Mouse (Mus musculus) Patski (cell line): ENCODE measurements around the gene 3100002H09Rik. TPM values are rescaled to one million over a fixed set of nuclear protein-coding genes. Genes with fewer than 3 reads are reported as not detected.

Experiments used
- ATAC-seq: fragments of 100-300 bp; one replicate; pipeline ENCODE4 v1.8.0; 2021
- CTCF ChIA-PET: fragments of 350-600 bp; sonication (Branson Sonifier 250); formaldehyde crosslinking; loops from one replicate; lab custom pipeline; 2022; ENCODE audit warnings: inconsistent platforms; lab: Charles Lee
- POLR2A ChIA-PET: fragments of 350-600 bp; sonication (Branson Sonifier 250); formaldehyde crosslinking; loops from one replicate; lab custom pipeline; 2022; ENCODE audit warnings: antibody characterized with exemption, inconsistent platforms; lab: Charles Lee
- DNase-seq: peaks from one replicate; pipeline ENCODE4 v3.0.0-alpha.2; 2011; ENCODE audit warnings: low read depth, low spot score
- H3K27me3 ChIP-seq: fragments of 371-371 bp; one replicate; pipeline ENCODE4 v1.5.1; 2021
- CTCF ChIP-seq: fragments of 100-300 bp; IDR thresholded peaks from one replicate; pipeline ENCODE4 v1.5.1; 2021
- in situ Hi-C: fragments of 300-500 bp; cut with MboI; formaldehyde crosslinking; loops from 3 replicates; pipeline ENCODE4 v1.11.1; 2018; ENCODE audit warnings: low pct_unique_long_range_greater_than_20kb, mixed read lengths
- polyA plus RNA-seq: library from polyadenylated mRNA; unstranded; gene quantifications from one replicate; pipeline ENCODE4 v1.2.3, GENCODE M21; 2021

The 3100002H09Rik gene
- polyA plus RNA-seq, result not detected

- no peak for TF ChIP-seq CTCF
Observed at GRCm38 (mm10) chr4:124610703-124611102, at the start of gene 3100002H09Rik. Gene 3100002H09Rik (minus strand): TSS chr4:124610803.

GRCm38 (mm10) chr4:124659251-124660217 is 48.9 kb upstream of the 3100002H09Rik start:
- in situ Hi-C loops, result loop anchor here (5.0 kb wide), 1 partner anchor 517 kb away; no protein-coding TSS in a partner anchor
- peaks cover 24% of the 10 kb centered on the region for H3K27me3 ChIP-seq
- ATAC-seq (no peak), DNase-seq (no peak)
- POLR2A ChIA-PET, result interaction anchor here (0.6 to 0.7 kb wide), 4 partner anchors 16 to 701 kb away, joined by 3 to 4 read pairs (median 4); no protein-coding TSS in a partner anchor
- CTCF ChIA-PET, result no interaction called here
- no peak for TF ChIP-seq CTCF

More at GRCm38 (mm10) chr4:124610703-124611102, at the start of gene 3100002H09Rik:
- DNase-seq, result no peak
- H3K27me3 ChIP-seq, result peaks cover 4% of the 10 kb centered on the region
- ChIA-PET CTCF (no interaction called here), POLR2A (no interaction called here)
- in situ Hi-C loops, result no loop called here
- ATAC-seq, result no peak

DNA sequence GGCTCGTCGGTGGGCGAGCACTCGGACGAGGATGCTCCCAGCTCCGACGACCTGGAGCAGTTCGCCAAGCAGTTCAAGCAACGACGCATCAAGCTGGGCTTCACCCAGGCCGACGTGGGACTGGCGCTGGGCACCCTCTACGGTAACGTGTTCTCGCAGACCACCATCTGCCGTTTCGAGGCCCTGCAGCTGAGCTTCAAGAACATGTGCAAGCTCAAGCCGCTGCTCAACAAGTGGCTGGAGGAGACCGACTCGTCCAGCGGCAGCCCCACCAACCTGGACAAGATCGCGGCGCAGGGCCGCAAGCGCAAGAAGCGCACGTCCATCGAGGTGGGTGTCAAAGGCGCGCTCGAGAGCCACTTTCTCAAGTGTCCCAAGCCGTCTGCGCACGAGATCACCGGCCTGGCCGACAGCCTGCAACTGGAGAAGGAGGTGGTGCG is 47.8 kb upstream of the 3100002H09Rik start:
- DNase-seq (no peak), ATAC-seq (no peak)
- CTCF ChIA-PET, result no interaction called here
- in situ Hi-C loops, result loop anchor here (5.0 kb wide), 1 partner anchor 516 kb away; no protein-coding TSS in a partner anchor
- POLR2A ChIA-PET, result no interaction called here
- no peak for TF ChIP-seq CTCF
- H3K27me3 ChIP-seq, result peaks cover 24% of the 10 kb centered on the region

DNA sequence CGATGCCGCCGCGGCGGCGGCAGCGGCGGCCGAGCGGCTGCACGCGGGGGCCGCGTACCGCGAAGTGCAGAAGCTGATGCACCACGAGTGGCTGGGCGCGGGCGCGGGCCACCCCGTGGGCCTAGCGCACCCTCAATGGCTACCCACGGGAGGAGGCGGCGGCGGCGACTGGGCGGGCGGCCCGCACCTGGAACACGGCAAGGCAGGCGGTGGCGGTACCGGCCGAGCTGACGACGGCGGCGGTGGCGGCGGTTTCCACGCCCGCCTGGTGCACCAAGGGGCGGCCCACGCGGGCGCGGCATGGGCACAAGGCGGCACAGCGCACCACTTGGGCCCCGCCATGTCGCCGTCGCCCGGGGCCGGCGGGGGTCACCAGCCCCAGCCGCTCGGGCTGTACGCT is 47.2 kb upstream of the 3100002H09Rik start:
- ChIA-PET CTCF (no interaction called here), POLR2A (no interaction called here)
- no peak for TF ChIP-seq CTCF
- peaks cover 24% of the 10 kb centered on the region for H3K27me3 ChIP-seq
- ATAC-seq (peak; percentile 2), DNase-seq (no peak)
- in situ Hi-C loops, result loop anchor here (5.0 kb wide), 1 partner anchor 515 kb away; no protein-coding TSS in a partner anchor

DNA sequence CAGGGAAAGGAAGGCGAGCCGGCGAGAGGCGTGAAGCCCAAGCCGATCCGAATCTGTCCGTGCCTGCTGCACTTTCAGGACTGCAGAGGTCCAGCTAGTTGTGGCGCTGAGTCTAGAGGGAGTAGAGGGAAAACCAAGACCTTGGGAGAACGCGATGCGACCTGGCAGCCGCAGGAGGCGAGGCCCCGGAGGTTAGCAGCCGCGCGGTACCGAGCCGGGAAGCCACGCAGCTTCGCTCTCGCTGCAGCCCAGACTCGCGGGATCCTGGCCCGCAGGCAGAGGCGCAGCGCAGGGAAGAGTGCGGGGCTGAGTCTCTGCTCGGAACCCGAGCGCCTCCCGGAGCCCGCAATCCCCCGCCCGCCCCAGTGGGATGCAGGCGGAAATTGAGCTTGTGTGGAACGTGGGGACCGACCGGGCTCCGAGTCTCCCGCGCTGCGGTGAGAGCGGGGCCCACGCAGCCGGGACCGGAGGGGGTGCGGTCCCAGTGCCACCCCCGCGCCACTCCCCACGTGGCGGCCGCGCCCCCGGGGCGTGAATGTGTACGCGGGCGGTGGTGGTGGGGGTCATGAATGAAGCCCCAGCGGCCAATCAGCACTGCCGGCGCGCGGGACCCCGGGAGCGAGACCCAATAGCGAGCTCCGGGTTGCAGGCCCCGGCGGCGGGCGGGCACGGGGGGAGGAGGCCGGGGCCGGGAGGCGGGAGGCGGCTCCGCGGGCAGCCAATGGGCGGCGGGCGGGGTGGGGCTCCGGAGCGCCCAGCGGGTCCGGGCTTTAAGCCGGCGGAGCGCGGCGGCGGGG is 46.4 kb upstream of the 3100002H09Rik start:
- H3K27me3 ChIP-seq, result peaks cover 24% of the 10 kb centered on the region
- ChIA-PET CTCF (no interaction called here), POLR2A (no interaction called here)
- ATAC-seq, result peak; percentile 70
- in situ Hi-C loops, result loop anchor here (5.0 kb wide), 1 partner anchor 515 kb away; no protein-coding TSS in a partner anchor
- no peak for DNase-seq
- no peak for TF ChIP-seq CTCF

DNA sequence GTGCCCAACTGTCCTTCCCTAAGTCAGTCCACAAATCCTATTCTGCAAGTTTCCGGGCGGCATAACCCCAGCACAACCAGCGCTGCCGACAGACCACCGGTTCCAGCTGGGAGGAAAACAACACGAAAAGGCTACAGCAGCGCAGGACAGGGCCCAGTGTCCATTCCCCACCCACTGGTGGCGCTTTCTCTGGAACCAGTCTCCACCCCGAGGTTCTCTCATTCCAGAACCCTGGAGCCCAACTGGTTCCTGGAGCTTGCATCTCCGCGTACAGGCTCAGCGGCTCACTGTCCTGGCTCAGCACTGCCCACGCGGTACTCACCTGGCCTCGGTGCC is 45.9 kb upstream of the 3100002H09Rik start, which contains the start of gene Pou3f1:
TSS of gene Pou3f1 (plus strand) at position 290 of the 336 bp plus-strand sequence.
- ATAC-seq (no peak), DNase-seq (no peak)
- in situ Hi-C loops, result loop anchor here (5.0 kb wide), 1 partner anchor 514 kb away; no protein-coding TSS in a partner anchor
- peaks cover 24% of the 10 kb centered on the region for H3K27me3 ChIP-seq
- ChIA-PET CTCF (no interaction called here), POLR2A (no interaction called here)
- TF ChIP-seq CTCF, result no peak

GRCm38 (mm10) chr4:124652886-124653285 is 42.3 kb upstream of the 3100002H09Rik start:
- POLR2A ChIA-PET, result no interaction called here
- no peak for TF ChIP-seq CTCF
- H3K27me3 ChIP-seq, result peaks cover 6% of the 10 kb centered on the region
- peak; percentile 58 for DNase-seq
- CTCF ChIA-PET, result interaction anchor here (0.8 kb wide), 1 partner anchor 30 kb away, joined by 3 read pairs; no protein-coding TSS in a partner anchor
- in situ Hi-C loops, result loop anchor here (5.0 kb wide), 1 partner anchor 81 kb away; no protein-coding TSS in a partner anchor
- ATAC-seq, result peak; percentile 66

GRCm38 (mm10) chr4:124647909-124648308 is 37.3 kb upstream of the 3100002H09Rik start:
- in situ Hi-C loops, result no loop called here
- ChIA-PET POLR2A (no interaction called here), CTCF (no interaction called here)
- TF ChIP-seq CTCF, result no peak
- DNase-seq (no peak), ATAC-seq (no peak)
- H3K27me3 ChIP-seq, result no peaks in the 10 kb centered on the region

DNA sequence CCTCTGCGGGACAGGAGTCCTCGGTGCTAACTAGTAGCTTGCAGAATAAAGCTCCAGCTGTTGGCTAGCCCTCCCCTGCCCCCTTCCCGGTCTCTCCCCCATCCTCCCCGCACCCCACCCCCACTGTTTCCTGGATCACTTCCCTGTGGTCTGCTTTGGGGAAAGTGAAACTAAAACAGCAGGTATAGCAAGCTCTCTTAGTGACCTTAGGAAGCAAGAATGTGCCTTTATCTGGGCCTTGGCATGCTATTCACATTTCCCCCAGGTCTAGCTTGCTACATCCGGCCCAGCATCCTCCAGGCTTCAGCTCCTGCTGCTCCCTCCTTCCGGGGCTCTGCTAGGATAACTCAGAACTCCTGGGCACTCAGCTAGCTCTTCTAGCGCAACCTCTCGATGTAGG is 36.0 kb upstream of the 3100002H09Rik start:
- DNase-seq, result no peak
- CTCF ChIA-PET, result interaction anchor here (1.0 kb wide), 1 partner anchor 16 kb away, joined by 3 read pairs; no protein-coding TSS in a partner anchor
- in situ Hi-C loops, result no loop called here
- no peak for TF ChIP-seq CTCF
- POLR2A ChIA-PET, result no interaction called here
- H3K27me3 ChIP-seq, result no peaks in the 10 kb centered on the region
- no peak for ATAC-seq

DNA sequence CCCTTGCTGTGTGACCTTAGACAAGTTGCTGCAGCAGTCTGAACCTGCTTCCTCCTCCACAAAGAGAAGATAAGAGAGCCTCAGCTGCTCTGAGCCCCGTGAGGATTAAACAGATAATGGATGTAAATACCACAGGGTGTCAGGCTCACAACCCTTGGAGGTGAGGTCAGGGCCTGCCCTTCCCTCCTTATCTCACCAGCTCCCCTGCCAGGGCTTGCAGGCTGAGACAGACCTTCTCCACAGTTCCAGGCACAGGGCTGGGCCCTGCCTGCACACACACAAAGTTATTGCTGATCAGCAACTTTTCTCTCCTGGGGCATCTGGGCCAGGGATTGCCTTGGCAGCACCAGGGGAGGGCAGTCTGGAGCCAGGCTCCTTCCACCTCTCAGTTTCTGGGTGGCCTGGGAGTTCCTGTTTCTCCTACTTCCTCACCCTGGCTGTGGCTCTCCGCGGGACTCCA is 34.4 kb upstream of the 3100002H09Rik start:
- ChIA-PET POLR2A (no interaction called here), CTCF (interaction anchor here (1.0 to 1.2 kb wide), 2 partner anchors 30 to 33 kb away, joined by 3 read pairs; no protein-coding TSS in a partner anchor)
- no peak for TF ChIP-seq CTCF
- in situ Hi-C loops, result no loop called here
- DNase-seq (no peak), ATAC-seq (peak; percentile 17)
- no peaks in the 10 kb centered on the region for H3K27me3 ChIP-seq
